In genomic region chr11:49811879-49812278, GRCm38 (mm10) we compare ENCODE assay signal across 12 mouse cellular contexts. TPM values are rescaled to one million over a fixed set of nuclear protein-coding genes. Genes with fewer than 3 reads are reported as not detected.
A peak's percentile ranks its signal among the peaks of the same experiment; 100 is the strongest.
DNase-seq lines count a peak whose midpoint lies in the region; ATAC-seq lines count a peak whose summit lies in the region.
"Had no signal": no experiment of that assay in that cellular context is flagged by ENCODE, and none has a peak within 500 bp of the region (broad histone marks: within the 10 kb centered on the region; RNA-seq: fewer than 3 reads in every experiment).

No protein-coding gene starts in this region.

- no peaks in the 10 kb centered on the region for H3K9me3 ChIP-seq in hindbrain, embryonic 13.5 days
- H3K9me3 ChIP-seq: midbrain, embryonic 10.5 days; neural tube, embryonic 13.5 days had no signal

- H3K36me3 ChIP-seq in hindbrain, embryonic 13.5 days, result peaks cover 17% of the 10 kb centered on the region; the same call in 1 of the 2 replicates
- H3K36me3 ChIP-seq: neural tube, embryonic 13.5 days had no signal

- 90% methylated on average over 8 of the region's 8 CpGs for WGBS in hindbrain, embryonic 13.5 days

- H3K4me3 ChIP-seq in hindbrain, embryonic 13.5 days, result no peak overlapping the region
- H3K4me3 ChIP-seq: midbrain, embryonic 10.5 days; neural tube, embryonic 13.5 days had no signal

- 0 out of 2 replicates have a peak, but pooled peaks cover 4% of the 10 kb centered on the region for H3K4me1 ChIP-seq in hindbrain, embryonic 13.5 days (replicated peaks)
- H3K4me1 ChIP-seq: midbrain, embryonic 10.5 days; neural tube, embryonic 13.5 days had no signal

- no peak overlapping the region for H3K4me2 ChIP-seq in hindbrain, embryonic 13.5 days
- H3K4me2 ChIP-seq: neural tube, embryonic 13.5 days had no signal

- no peaks in the 10 kb centered on the region for H3K27me3 ChIP-seq in hindbrain, embryonic 13.5 days
- H3K27me3 ChIP-seq: neural tube, embryonic 13.5 days had no signal

- peak; percentile 77 for ATAC-seq in CD4-positive, CD25-positive, alpha-beta regulatory T cell, adult 4 months
- peak; percentile 51 to 67; a peak in 2 of 4 replicates for ATAC-seq in hematopoietic stem cell, adult 5-6 weeks (replicated peaks in 1 of 2; ENCODE audit: insufficient read depth in 1 of 2, low FRiP score in 2 of 2, low TSS enrichment in 1 of 2, low read depth in 1 of 2, poor library complexity in 2 of 2, severe bottlenecking in 2 of 2)
- ATAC-seq in monocyte, adult 5-6 weeks (replicated peaks; ENCODE audit: insufficient number of reproducible peaks, low FRiP score, low TSS enrichment, poor library complexity, severe bottlenecking), result 0 out of 2 replicates have a peak, but pooled peaks have one; percentile 44
- no peak for ATAC-seq in hindbrain, embryonic 13.5 days (ENCODE audit: low FRiP score)
- ATAC-seq: intestine, postnatal 0 days had no signal

- peak; percentile 78 for DNase-seq in CD4-positive helper T cell, adult 2 months (ENCODE audit: low read depth, low spot score)
- no peak for DNase-seq in ovary, adult 18-20 months (ENCODE audit: low spot score)
- no peak for DNase-seq in spleen, postnatal 10 days (ENCODE audit: low spot score in 2 of 2)
- DNase-seq: cerebellum, postnatal 36 days; lung, adult 2 months had no signal

- H3K9ac ChIP-seq in hindbrain, embryonic 13.5 days, result no peak overlapping the region
- H3K9ac ChIP-seq: neural tube, embryonic 13.5 days had no signal

- no peak overlapping the region for H3K27ac ChIP-seq in hindbrain, embryonic 13.5 days
- H3K27ac ChIP-seq: midbrain, embryonic 10.5 days; neural tube, embryonic 13.5 days had no signal

RNA-seq across cellular contexts. Expression of gene Gfpt2, which starts 17.9 kb away (rescaled TPM):
- polyA plus RNA-seq in CD4-positive, CD25-positive, alpha-beta regulatory T cell, adult 4 months (2017; shearing (Covaris generic)), result 1 to 10 TPM; 1.9 to 3.2 TPM
- total RNA-seq in hematopoietic stem cell, adult 5-6 weeks (2017), result 1.0 and 1.4 TPM in 2 replicates
- 0.19 to 1.8 TPM (median 0.49 TPM) in 3 replicates for total RNA-seq in monocyte, adult 5-6 weeks (2017)
- 5.3 and 5.5 TPM in 2 replicates for polyA plus RNA-seq in hindbrain, embryonic 13.5 days (2015; fragmentation: Nextera tagmentation; extraction: Ambion mirVana)

RNA-seq across cellular contexts. Expression of gene Mapk9, which starts 34.7 kb away (rescaled TPM):
- 10 to 100 TPM; 16.0 to 18.5 TPM for polyA plus RNA-seq in CD4-positive, CD25-positive, alpha-beta regulatory T cell, adult 4 months (2017; shearing (Covaris generic))
- total RNA-seq in hematopoietic stem cell, adult 5-6 weeks (2017), result 58.9 and 59.2 TPM in 2 replicates
- total RNA-seq in monocyte, adult 5-6 weeks (2017), result 43.4 to 49.7 TPM (median 45.7 TPM) in 3 replicates
- 54.0 TPM in 2 replicates for polyA plus RNA-seq in hindbrain, embryonic 13.5 days (2015; fragmentation: Nextera tagmentation; extraction: Ambion mirVana)
